Comparison of ENCODE assay signal across 8 mouse cellular contexts in genomic region chr8:13199385-13200061, GRCm38 (mm10). TPM values are rescaled to one million over a fixed set of nuclear protein-coding genes. Genes with fewer than 3 reads are reported as not detected.
DNase-seq lines count a peak whose midpoint lies in the region; ATAC-seq and TF ChIP-seq lines count a peak whose summit lies in the region.

No protein-coding gene starts in this region.

- DNase-seq in heart, postnatal 0 days (ENCODE audit: low spot score), result no peak
- DNase-seq in heart, adult 9 months (ENCODE audit: low spot score in 2 of 2), result no peak
- DNase-seq in midbrain, postnatal 0 days (ENCODE audit: low spot score), result no peak
- no peak for DNase-seq in urinary bladder, postnatal 4 days (ENCODE audit: low spot score in 2 of 2)
- no peak for DNase-seq in right cerebral cortex, postnatal 36 days (ENCODE audit: low spot score in 2 of 2)
- no peak for DNase-seq in adrenal gland, postnatal 36 days

- no peak for TF ChIP-seq EP300 in heart, postnatal 0 days (IDR thresholded peaks at IDR 0.05; ENCODE audit: low read depth)

- 37% methylated on average over 14 of the region's 14 CpGs for WGBS in heart, postnatal 0 days
- 25% methylated on average over 14 of the region's 14 CpGs for WGBS in embryonic facial prominence, embryonic 13.5 days
- WGBS in kidney, embryonic 15.5 days, result 28% methylated on average over 14 of the region's 14 CpGs
- 29% methylated on average over 14 of the region's 14 CpGs for WGBS in midbrain, postnatal 0 days

- H3K9ac ChIP-seq in heart, postnatal 0 days (replicated peaks; ENCODE audit: low read depth, low read length), result peak overlapping the region; percentile 58; the same call in 1 of the 2 replicates
- H3K9ac ChIP-seq in embryonic facial prominence, embryonic 13.5 days, result peak overlapping the region; percentile 77
- H3K9ac ChIP-seq in kidney, embryonic 15.5 days, result no peak overlapping the region
- no peak overlapping the region for H3K9ac ChIP-seq in midbrain, postnatal 0 days (replicated peaks; ENCODE audit: low read length, poor library complexity, severe bottlenecking)

- ATAC-seq in heart, postnatal 0 days (ENCODE audit: insufficient read depth, low read depth), result no peak
- ATAC-seq in embryonic facial prominence, embryonic 13.5 days (ENCODE audit: insufficient number of reproducible peaks, insufficient read depth, low FRiP score, low TSS enrichment, low read depth), result no peak
- ATAC-seq in kidney, embryonic 15.5 days (replicated peaks; ENCODE audit: low FRiP score), result no peak
- ATAC-seq in midbrain, postnatal 0 days (ENCODE audit: low FRiP score), result no peak

- no peak overlapping the region for H3K27ac ChIP-seq in heart, postnatal 0 days (ENCODE audit: low read depth)
- no peak overlapping the region for H3K27ac ChIP-seq in embryonic facial prominence, embryonic 13.5 days
- H3K27ac ChIP-seq in kidney, embryonic 15.5 days, result no peak overlapping the region
- H3K27ac ChIP-seq in midbrain, postnatal 0 days (ENCODE audit: low read depth, low read length), result no peak overlapping the region

- H3K4me2 ChIP-seq in heart, postnatal 0 days (ENCODE audit: low read depth, low read length), result peak overlapping the region; percentile 95
- peak overlapping the region; percentile 86 for H3K4me2 ChIP-seq in embryonic facial prominence, embryonic 13.5 days
- peak overlapping the region; percentile 94 for H3K4me2 ChIP-seq in kidney, embryonic 15.5 days
- peak overlapping the region; percentile 97 for H3K4me2 ChIP-seq in midbrain, postnatal 0 days (ENCODE audit: low read depth, low read length, poor library complexity, severe bottlenecking)

- H3K27me3 ChIP-seq in heart, postnatal 0 days (ENCODE audit: control insufficient read depth, insufficient read depth, low read length), result peaks cover 21% of the 10 kb centered on the region; the same call in 1 of the 2 replicates
- peaks cover 52% of the 10 kb centered on the region for H3K27me3 ChIP-seq in embryonic facial prominence, embryonic 13.5 days
- H3K27me3 ChIP-seq in kidney, embryonic 15.5 days, result peaks cover 42% of the 10 kb centered on the region
- H3K27me3 ChIP-seq in midbrain, postnatal 0 days (ENCODE audit: insufficient read depth, low read length), result peaks cover 13% of the 10 kb centered on the region

- TF ChIP-seq CTCF in heart, postnatal 0 days (IDR thresholded peaks at IDR 0.05; ENCODE audit: low read depth), result no peak
- TF ChIP-seq CTCF in midbrain, postnatal 0 days (IDR thresholded peaks at IDR 0.05), result no peak

- peaks cover 18% of the 10 kb centered on the region; the same call in 1 of the 2 replicates for H3K4me1 ChIP-seq in heart, postnatal 0 days (ENCODE audit: control insufficient read depth, insufficient read depth)
- peaks cover 21% of the 10 kb centered on the region for H3K4me1 ChIP-seq in embryonic facial prominence, embryonic 13.5 days
- H3K4me1 ChIP-seq in kidney, embryonic 15.5 days, result peaks cover 13% of the 10 kb centered on the region
- no peaks in the 10 kb centered on the region; the same call in 1 of the 2 replicates for H3K4me1 ChIP-seq in midbrain, postnatal 0 days (ENCODE audit: insufficient read depth, low read length)

- no peaks in the 10 kb centered on the region for H3K36me3 ChIP-seq in heart, postnatal 0 days (replicated peaks; ENCODE audit: control insufficient read depth, insufficient read depth, low read length)
- H3K36me3 ChIP-seq in embryonic facial prominence, embryonic 13.5 days, result no peaks in the 10 kb centered on the region
- no peaks in the 10 kb centered on the region for H3K36me3 ChIP-seq in kidney, embryonic 15.5 days
- H3K36me3 ChIP-seq in midbrain, postnatal 0 days (ENCODE audit: insufficient read depth, low read length), result no peaks in the 10 kb centered on the region

- no peaks in the 10 kb centered on the region for H3K9me3 ChIP-seq in heart, postnatal 0 days (replicated peaks; ENCODE audit: control insufficient read depth, low read length)
- no peaks in the 10 kb centered on the region for H3K9me3 ChIP-seq in embryonic facial prominence, embryonic 13.5 days
- no peaks in the 10 kb centered on the region for H3K9me3 ChIP-seq in kidney, embryonic 15.5 days (replicated peaks)
- H3K9me3 ChIP-seq in midbrain, postnatal 0 days (ENCODE audit: low read length), result no peaks in the 10 kb centered on the region

- H3K4me3 ChIP-seq in heart, postnatal 0 days (ENCODE audit: low read depth, low read length), result peak overlapping the region; percentile 79
- peak overlapping the region; percentile 78 for H3K4me3 ChIP-seq in embryonic facial prominence, embryonic 13.5 days
- peak overlapping the region; percentile 81 for H3K4me3 ChIP-seq in kidney, embryonic 15.5 days (replicated peaks)
- H3K4me3 ChIP-seq in midbrain, postnatal 0 days (ENCODE audit: low read depth, low read length), result peak overlapping the region; percentile 84

RNA-seq across cellular contexts. Expression of gene Grtp1, which starts 0.9 kb away (rescaled TPM):
- total RNA-seq in heart, postnatal 0 days (2014; rRNA removed; ENCODE audit: low replicate concordance), result 4.4 and 9.9 TPM in 2 replicates
- polyA plus RNA-seq in heart, postnatal 0 days (2015; fragmentation: Nextera tagmentation; extraction: Ambion mirVana), result 10.0 and 11.9 TPM in 2 replicates
- polyA plus RNA-seq in embryonic facial prominence, embryonic 13.5 days (2015; fragmentation: Nextera tagmentation; extraction: Ambion mirVana), result 14.3 and 17.3 TPM in 2 replicates
- polyA plus RNA-seq in kidney, embryonic 15.5 days (2015; fragmentation: Nextera tagmentation; extraction: Ambion mirVana), result 19.3 and 21.3 TPM in 2 replicates
- total RNA-seq in midbrain, postnatal 0 days (2014; rRNA removed), result 7.9 and 10.1 TPM in 2 replicates
- 18.9 and 19.9 TPM in 2 replicates for polyA plus RNA-seq in midbrain, postnatal 0 days (2015; fragmentation: Nextera tagmentation; extraction: Ambion mirVana)
- total RNA-seq in adrenal gland, postnatal 36 days (2021), result 10 to 100 TPM; 11.7 to 13.6 TPM

RNA-seq across cellular contexts. Expression of gene Lamp1, which starts 40.6 kb away (rescaled TPM):
- 317 and 327 TPM in 2 replicates for total RNA-seq in heart, postnatal 0 days (2014; rRNA removed; ENCODE audit: low replicate concordance)
- 266 and 267 TPM in 2 replicates for polyA plus RNA-seq in heart, postnatal 0 days (2015; fragmentation: Nextera tagmentation; extraction: Ambion mirVana)
- 259 and 270 TPM in 2 replicates for polyA plus RNA-seq in embryonic facial prominence, embryonic 13.5 days (2015; fragmentation: Nextera tagmentation; extraction: Ambion mirVana)
- 299 and 302 TPM in 2 replicates for polyA plus RNA-seq in kidney, embryonic 15.5 days (2015; fragmentation: Nextera tagmentation; extraction: Ambion mirVana)
- total RNA-seq in midbrain, postnatal 0 days (2014; rRNA removed), result 273 and 322 TPM in 2 replicates
- 358 and 371 TPM in 2 replicates for polyA plus RNA-seq in midbrain, postnatal 0 days (2015; fragmentation: Nextera tagmentation; extraction: Ambion mirVana)
- total RNA-seq in adrenal gland, postnatal 36 days (2021), result 100 to 1,000 TPM; 442 to 454 TPM

RNA-seq across cellular contexts. Expression of gene Adprhl1, which starts 54.4 kb away (rescaled TPM):
- 252 and 255 TPM in 2 replicates for total RNA-seq in heart, postnatal 0 days (2014; rRNA removed; ENCODE audit: low replicate concordance)
- 317 and 337 TPM in 2 replicates for polyA plus RNA-seq in heart, postnatal 0 days (2015; fragmentation: Nextera tagmentation; extraction: Ambion mirVana)
- polyA plus RNA-seq in embryonic facial prominence, embryonic 13.5 days (2015; fragmentation: Nextera tagmentation; extraction: Ambion mirVana), result 1.9 TPM in 1 of 2 replicates, not detected in the other
- polyA plus RNA-seq in kidney, embryonic 15.5 days (2015; fragmentation: Nextera tagmentation; extraction: Ambion mirVana), result 0.48 and 1.4 TPM in 2 replicates
- total RNA-seq in midbrain, postnatal 0 days (2014; rRNA removed), result 0.09 and 0.16 TPM in 2 replicates
- polyA plus RNA-seq in midbrain, postnatal 0 days (2015; fragmentation: Nextera tagmentation; extraction: Ambion mirVana), result 0.28 and 0.41 TPM in 2 replicates
- total RNA-seq in adrenal gland, postnatal 36 days (2021), result 1 to 10 TPM; 2.0 to 2.8 TPM

Comparison
In these comparisons a context has a peak if more than half of its experiments do, and no peak if none do; other contexts are left out.
1. H3K9ac ChIP-seq: peak in heart, postnatal 0 days (single experiment) and embryonic facial prominence, embryonic 13.5 days (single experiment); none in kidney, embryonic 15.5 days (single experiment) and midbrain, postnatal 0 days (single experiment).
2. RNA of gene Adprhl1, which starts 54.4 kb away (polyA plus RNA-seq): 317 to 337 TPM in heart, postnatal 0 days; 0.48 to 1.4 TPM in kidney, embryonic 15.5 days, 0.28 to 0.41 TPM in midbrain, postnatal 0 days and 1.9 TPM in embryonic facial prominence, embryonic 13.5 days; every median in the first group is over 100 times any median in the second.
3. Peak in every context shown above with its lines, with median percentiles within 50 percentile points of each other: H3K4me2 ChIP-seq and H3K4me3 ChIP-seq.